ENCODE assay signal across 22 mouse cellular contexts in the genomic region with DNA sequence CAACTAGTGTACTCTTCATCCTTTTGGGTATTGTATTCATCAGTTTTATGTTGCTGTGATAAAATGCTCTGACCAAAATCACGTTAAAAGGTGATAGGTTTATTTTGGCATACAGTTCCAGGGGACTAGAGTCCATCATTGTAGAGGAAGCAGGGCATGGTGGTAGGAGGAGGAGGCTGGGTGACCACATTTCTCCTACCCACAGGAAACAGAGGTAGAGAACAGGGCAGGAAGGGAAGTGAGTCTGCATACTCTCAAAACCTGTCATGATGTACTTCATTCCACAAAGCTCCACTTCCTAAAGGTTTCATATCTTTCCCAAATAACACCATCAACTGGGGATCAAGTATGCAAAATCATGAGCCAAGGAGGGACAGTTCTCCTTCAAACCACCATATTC.
"Had no signal": no experiment of that assay in that cellular context is flagged by ENCODE, and none has a peak within 500 bp of the region (broad histone marks: within the 10 kb centered on the region; RNA-seq: fewer than 3 reads in every experiment).

No protein-coding gene starts in this region.

- ATAC-seq: hindbrain, embryonic 16.5 days; inflammation-experienced regulatory T-cells, adult 6 months; intestine, postnatal 0 days; liver, embryonic 12.5 days had no signal

- H3K9me3 ChIP-seq: heart, embryonic 13.5 days; heart, embryonic 15.5 days; hindbrain, embryonic 10.5 days; hindbrain, embryonic 12.5 days; limb, embryonic 13.5 days; limb, embryonic 15.5 days; liver, embryonic 12.5 days had no signal

- H3K4me1 ChIP-seq: limb, embryonic 15.5 days had no signal

- H3K36me3 ChIP-seq: heart, embryonic 15.5 days; limb, embryonic 13.5 days had no signal

- H3K27me3 ChIP-seq: heart, embryonic 13.5 days; heart, embryonic 15.5 days; hindbrain, embryonic 12.5 days; limb, embryonic 13.5 days; limb, embryonic 15.5 days; liver, embryonic 12.5 days had no signal

- DNase-seq: gastrocnemius, postnatal 14 days; gastrocnemius, postnatal 36 days; heart, adult 2 months; heart, postnatal 4 days; kidney, adult 18-20 months; kidney, adult 8-10 months; kidney, postnatal 10 days; kidney, postnatal 25 days; kidney, postnatal 4 days; layer of hippocampus, adult 9-11 months; layer of hippocampus, postnatal 36 days; left cerebral cortex, postnatal 4 days had no signal

- H3K4me3 ChIP-seq: heart, adult 2 months; heart, embryonic 13.5 days; heart, embryonic 15.5 days; hindbrain, embryonic 10.5 days; hindbrain, embryonic 12.5 days; limb, embryonic 13.5 days; limb, embryonic 15.5 days; liver, embryonic 12.5 days had no signal
